ENCODE assay signal across 10 mouse cellular contexts in the genomic region with DNA sequence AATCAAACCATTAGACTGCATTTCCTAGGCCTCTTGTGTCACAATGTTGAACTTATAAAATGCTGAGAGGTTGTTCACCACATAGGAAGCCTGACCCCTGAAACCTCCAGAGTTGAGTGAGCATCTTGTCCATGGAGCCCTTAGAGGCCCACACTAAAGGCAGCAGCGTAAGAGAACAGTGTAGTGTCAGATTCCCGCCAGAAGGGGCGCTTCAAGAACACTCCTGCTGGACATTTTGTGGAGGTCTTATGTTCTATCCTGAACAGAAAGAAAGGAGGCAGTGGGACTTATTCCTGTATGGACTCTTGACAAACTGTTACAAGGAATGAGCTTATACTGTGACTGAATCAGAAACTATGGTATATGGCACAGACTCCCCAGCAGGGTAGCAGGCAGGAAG. TPM values are rescaled to one million over a fixed set of nuclear protein-coding genes. Genes with fewer than 3 reads are reported as not detected.
DNase-seq lines count a peak whose midpoint lies in the region; ATAC-seq and TF ChIP-seq lines count a peak whose summit lies in the region.
"Had no signal": no experiment of that assay in that cellular context is flagged by ENCODE, and none has a peak within 500 bp of the region (broad histone marks: within the 10 kb centered on the region; RNA-seq: fewer than 3 reads in every experiment).

No protein-coding gene starts in this region.

- no peaks in the 10 kb centered on the region for H3K27me3 ChIP-seq in stomach, postnatal 0 days (ENCODE audit: control insufficient read depth, insufficient read depth, low read length)
- H3K27me3 ChIP-seq: heart, embryonic 15.5 days; neural tube, embryonic 12.5 days had no signal

- WGBS in stomach, postnatal 0 days = 30% methylated on average over 3 of the region's 3 CpGs

- no peak overlapping the region for H3K9ac ChIP-seq in stomach, postnatal 0 days (ENCODE audit: low read length)
- H3K9ac ChIP-seq: heart, embryonic 15.5 days; neural tube, embryonic 12.5 days had no signal

- no peak overlapping the region for H3K27ac ChIP-seq in left cerebral cortex, adult 2 months
- H3K27ac ChIP-seq in stomach, postnatal 0 days (replicated peaks) = no peak overlapping the region
- H3K27ac ChIP-seq: heart, embryonic 15.5 days; neural tube, embryonic 12.5 days had no signal

- H3K4me1 ChIP-seq in stomach, postnatal 0 days (replicated peaks; ENCODE audit: control insufficient read depth, insufficient read depth) = no peaks in the 10 kb centered on the region
- H3K4me1 ChIP-seq: neural tube, embryonic 12.5 days had no signal

- no peak for ATAC-seq in stomach, postnatal 0 days (ENCODE audit: low FRiP score, low TSS enrichment)

- intact Hi-C loops in left cerebral cortex, adult 2 months (cut with DNase I) = loop anchor here (5.0 kb wide), 1 partner anchor 197 kb away; no protein-coding TSS in a partner anchor

- peak; percentile 60 for TF ChIP-seq CTCF in left cerebral cortex, adult 2 months (IDR thresholded peaks at IDR 0.05)
- peak; percentile 51; the same call in 1 of the 2 replicates for TF ChIP-seq CTCF in brain, embryonic 14.5 days (IDR thresholded peaks at IDR 0.05; ENCODE audit: borderline replicate concordance, extremely low read depth, insufficient read depth, insufficient read length)
- TF ChIP-seq CTCF in stomach, postnatal 0 days (IDR thresholded peaks at IDR 0.05; ENCODE audit: low read depth) = peak; percentile 74

- H3K4me3 ChIP-seq in left cerebral cortex, adult 2 months = no peak overlapping the region
- H3K4me3 ChIP-seq in stomach, postnatal 0 days (ENCODE audit: low read depth, low read length) = no peak overlapping the region
- H3K4me3 ChIP-seq: heart, embryonic 15.5 days; neural tube, embryonic 12.5 days had no signal

- no peak for TF ChIP-seq POLR2A in brain, embryonic 14.5 days (IDR thresholded peaks at IDR 0.05; ENCODE audit: borderline replicate concordance, extremely low read depth, insufficient read depth, insufficient read length, poor library complexity, severe bottlenecking)

- DNase-seq in adrenal gland, postnatal 14 days = peak; percentile 56
- DNase-seq in adrenal gland, adult 8-10 months = no peak
- no peak for DNase-seq in left cerebral cortex, adult 2 months (ENCODE audit: extremely low spot score in 1 of 2, low spot score in 2 of 2)
- no peak for DNase-seq in left cerebral cortex, adult 11 months (ENCODE audit: low spot score)
- peak; percentile 37 for DNase-seq in brain, embryonic 14.5 days (ENCODE audit: low read depth)
- peak; percentile 65 for DNase-seq in kidney, postnatal 14 days
- peak; percentile 38 for DNase-seq in stomach, postnatal 0 days (ENCODE audit: low spot score)
- no peak for DNase-seq in spleen, adult 18-20 months

- no peak overlapping the region for H3K4me2 ChIP-seq in stomach, postnatal 0 days (replicated peaks; ENCODE audit: low read depth)
- H3K4me2 ChIP-seq: heart, embryonic 15.5 days; neural tube, embryonic 12.5 days had no signal

- peaks cover 21% of the 10 kb centered on the region for H3K36me3 ChIP-seq in stomach, postnatal 0 days (ENCODE audit: control insufficient read depth, insufficient read depth, low read length)

- H3K9me3 ChIP-seq in stomach, postnatal 0 days (ENCODE audit: control insufficient read depth, low read length) = no peaks in the 10 kb centered on the region
- H3K9me3 ChIP-seq: heart, embryonic 15.5 days; neural tube, embryonic 12.5 days had no signal

- no peak for TF ChIP-seq EP300 in stomach, postnatal 0 days (optimal IDR thresholded peaks at IDR 0.05)

RNA-seq across cellular contexts. Expression of gene B9d1, which starts 10.0 kb away (rescaled TPM):
- total RNA-seq in adrenal gland, postnatal 14 days (2021) = 15.3 and 16.0 TPM in 2 replicates
- total RNA-seq in adrenal gland, adult 8-10 months (2022) = 10 to 100 TPM; 16.5 to 31.6 (median 25.2) TPM
- 10 to 100 TPM; 39.1 to 43.8 TPM for total RNA-seq in left cerebral cortex, adult 2 months (2021)
- polyA plus RNA-seq in brain, embryonic 14.5 days (2012; rRNA removed) = 42.6 and 60.3 TPM in 2 replicates
- 11.3 and 11.9 TPM in 2 replicates for polyA plus RNA-seq in stomach, postnatal 0 days (2015; fragmentation: Nextera tagmentation; extraction: Ambion mirVana)

RNA-seq across cellular contexts. Expression of gene Mapk7, which starts 20.7 kb away (rescaled TPM):
- 16.7 and 20.0 TPM in 2 replicates for total RNA-seq in adrenal gland, postnatal 14 days (2021)
- total RNA-seq in adrenal gland, adult 8-10 months (2022) = 10 to 100 TPM; 15.2 to 22.1 (median 20.4) TPM
- total RNA-seq in left cerebral cortex, adult 2 months (2021) = 10 to 100 TPM; 19.8 to 20.3 TPM
- polyA plus RNA-seq in brain, embryonic 14.5 days (2012; rRNA removed) = 108 and 140 TPM in 2 replicates
- polyA plus RNA-seq in stomach, postnatal 0 days (2015; fragmentation: Nextera tagmentation; extraction: Ambion mirVana) = 14.5 and 15.4 TPM in 2 replicates

RNA-seq across cellular contexts. Expression of gene Mfap4, which starts 29.7 kb away (rescaled TPM):
- 23.5 and 34.4 TPM in 2 replicates for total RNA-seq in adrenal gland, postnatal 14 days (2021)
- total RNA-seq in adrenal gland, adult 8-10 months (2022) = 1 to 10 TPM; 3.4 to 5.8 (median 4.9) TPM
- 1 to 10 TPM; 2.5 to 2.7 TPM for total RNA-seq in left cerebral cortex, adult 2 months (2021)
- polyA plus RNA-seq in brain, embryonic 14.5 days (2012; rRNA removed) = 89.5 and 119 TPM in 2 replicates
- 174 and 184 TPM in 2 replicates for polyA plus RNA-seq in stomach, postnatal 0 days (2015; fragmentation: Nextera tagmentation; extraction: Ambion mirVana)

Comparison
In these comparisons a context has a peak if more than half of its experiments do, and no peak if none do; other contexts are left out.
1. DNase-seq: peak in adrenal gland, postnatal 14 days (single experiment), brain, embryonic 14.5 days (single experiment), kidney, postnatal 14 days (single experiment) and stomach, postnatal 0 days (single experiment); none in adrenal gland, adult 8-10 months (single experiment), left cerebral cortex, adult 2 months (0 of 2), left cerebral cortex, adult 11 months (single experiment) and spleen, adult 18-20 months (0 of 2).
2. Peak in every context shown above with its lines, with median percentiles within 50 percentile points of each other: CTCF ChIP-seq.